Mouse (Mus musculus) liver (tissue): ENCODE measurements at regions not wholly inside any gene's neighbourhood (a gene's known extent, or its start where the extent isn't known, plus 50 kb on each side); places are given as distances from the start of the nearest gene placed in this dataset.

ENCODE experiments used
- DNase-seq: peaks from one replicate; pipeline ENCODE4 v3.0.0-alpha.2; 2020; ENCODE audit warnings: mixed read lengths

DNA sequence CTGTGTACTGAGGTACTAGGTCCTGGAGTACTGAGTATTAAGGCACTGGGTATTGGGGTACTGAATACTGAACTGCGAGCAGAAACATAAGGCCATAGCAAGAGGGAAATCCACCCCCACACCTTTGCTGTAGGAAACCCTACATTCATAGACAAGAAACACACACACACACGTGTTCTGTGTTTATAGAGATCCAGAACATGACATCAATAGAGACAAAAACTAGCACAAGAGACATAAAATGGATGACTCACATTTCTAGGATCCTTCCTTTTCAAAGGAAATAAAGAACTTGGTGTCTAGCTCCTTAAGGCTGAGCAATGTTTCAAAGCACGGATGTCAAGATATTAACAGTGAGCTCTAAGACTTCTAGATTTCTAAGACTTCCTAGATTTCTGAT, 49.9 kb upstream of the Nepro start:
- DNase-seq: no peak

DNA sequence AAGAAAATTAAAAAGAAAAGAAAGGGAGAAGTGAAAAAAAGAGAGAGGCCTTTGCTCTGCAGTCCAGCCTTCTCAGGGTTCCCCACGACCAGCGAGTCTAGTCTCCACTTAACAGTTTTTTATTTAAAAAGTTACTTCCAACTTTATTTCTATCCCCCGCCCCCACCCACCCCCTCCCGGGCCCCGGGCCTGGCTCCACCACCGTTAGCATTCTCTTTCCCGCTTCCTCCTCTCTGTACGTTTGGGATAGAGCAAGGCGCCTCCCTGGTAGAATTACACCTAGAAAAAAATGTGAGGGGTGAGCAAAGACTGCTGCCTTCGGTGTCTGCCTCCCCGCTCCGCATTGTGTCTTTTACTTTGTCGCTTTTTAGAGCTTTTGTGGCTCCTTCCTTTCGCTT, 51.7 kb upstream of the Nepro start:
- DNase-seq: no peak

DNA sequence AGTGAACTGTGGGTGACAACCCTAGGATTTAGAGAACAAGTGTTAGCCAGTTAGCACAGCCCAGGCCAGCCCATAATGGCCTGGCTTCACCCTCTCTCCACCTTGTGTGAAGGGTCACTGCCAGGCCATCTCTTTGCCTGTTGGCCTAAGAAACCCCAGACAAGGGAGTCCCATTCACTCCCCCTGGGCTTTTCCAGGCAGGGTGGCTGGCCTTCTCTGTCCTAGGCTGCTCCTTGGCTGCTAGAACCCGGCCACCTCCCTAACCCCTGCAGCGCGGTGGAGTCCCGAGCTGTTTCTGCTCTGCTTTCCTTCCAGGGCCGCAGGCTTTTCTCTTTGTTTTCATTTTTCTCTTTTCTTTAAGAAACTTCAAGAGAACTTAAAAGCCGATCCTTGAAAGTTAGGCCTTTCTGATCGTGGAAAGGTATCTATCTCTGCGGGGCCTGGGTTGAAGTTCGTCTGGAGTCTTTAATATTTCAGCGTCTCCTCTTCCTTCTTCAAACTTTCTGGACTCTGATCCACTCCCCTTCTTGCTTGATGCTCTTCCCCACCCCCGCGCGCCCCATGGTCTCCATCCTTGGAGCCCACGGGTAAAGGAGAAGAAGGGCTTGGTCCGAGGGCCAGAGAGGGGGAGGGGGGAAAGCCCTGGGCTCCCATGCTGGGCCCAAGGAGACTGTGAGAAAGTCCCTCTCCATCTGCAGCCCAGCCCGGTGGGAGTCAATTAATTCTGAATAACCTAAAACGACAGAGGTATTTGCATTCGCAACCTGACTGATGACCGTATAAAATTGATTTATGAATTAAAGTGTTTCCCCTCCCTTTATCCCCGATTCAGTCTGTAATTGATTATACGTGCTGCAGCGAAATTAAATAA, 52.3 kb upstream of the Nepro start:
- DNase-seq: no peak

DNA sequence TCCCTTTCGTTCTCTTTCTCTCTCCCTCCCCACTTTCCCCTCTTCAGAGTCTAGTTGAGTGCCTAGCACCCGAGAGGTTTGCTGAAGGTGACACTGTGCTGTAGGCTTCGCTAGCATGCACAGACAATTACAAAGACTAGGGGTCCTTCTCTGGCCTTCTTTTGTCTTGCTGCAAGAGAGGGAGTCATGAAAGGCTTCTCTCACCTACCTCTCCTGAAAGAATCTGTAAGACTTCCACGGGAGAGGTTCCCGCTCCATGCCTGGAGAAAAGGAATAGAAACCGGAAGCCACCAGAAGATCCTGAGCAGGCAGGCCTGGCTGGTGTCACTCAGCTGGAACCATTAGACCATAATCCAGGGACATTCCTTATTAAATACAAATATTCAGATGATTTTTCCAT, 56.0 kb upstream of the Nepro start:
- no peak for DNase-seq

DNA sequence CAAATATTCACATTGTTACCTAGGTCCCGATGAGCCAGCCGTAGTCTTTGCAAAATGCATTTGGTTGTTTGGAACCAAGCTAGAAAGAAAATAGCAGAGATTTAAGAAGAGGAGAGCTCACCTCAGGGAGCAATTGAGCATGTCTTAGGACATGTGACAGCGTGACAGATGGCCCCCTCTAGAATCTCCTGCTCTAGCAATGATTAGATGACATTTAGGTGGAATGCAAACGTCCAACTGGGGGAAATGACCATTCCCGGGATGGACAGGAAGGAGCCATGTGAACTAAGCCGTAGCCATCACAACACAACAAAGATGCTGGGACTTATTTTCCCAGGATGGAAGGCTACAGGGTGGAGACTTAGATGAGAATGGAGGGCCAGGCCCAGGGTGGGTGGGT, 57.0 kb upstream of the Nepro start:
- DNase-seq: no peak

DNA sequence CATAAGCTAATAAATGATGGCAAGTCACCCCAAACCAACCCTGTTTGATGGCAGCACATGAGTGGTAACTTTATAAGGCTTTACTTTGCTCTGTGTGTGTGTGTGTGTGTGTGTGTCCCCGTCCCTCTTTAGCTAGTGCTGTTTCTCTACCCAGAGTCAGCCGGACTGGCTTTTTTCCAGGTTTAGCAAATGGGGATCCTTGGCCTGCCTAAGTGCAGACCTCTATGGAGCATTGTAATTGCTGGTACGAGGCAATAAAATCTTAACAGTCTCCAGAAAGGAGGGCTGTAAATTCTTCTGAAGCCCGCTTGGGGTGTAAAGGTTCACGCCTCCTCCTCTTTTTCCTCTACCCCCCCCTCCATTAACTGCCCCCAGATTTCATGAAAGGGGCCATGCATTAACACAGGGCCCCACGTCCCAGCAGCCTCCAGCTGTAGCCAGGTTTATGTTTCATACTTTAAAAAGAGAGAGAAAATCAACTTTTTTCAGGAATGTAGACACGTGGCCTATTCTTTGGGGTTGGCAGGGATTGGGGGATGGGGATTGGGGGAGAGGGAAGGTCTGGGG, 57.6 kb upstream of the Nepro start:
- no peak for DNase-seq

DNA sequence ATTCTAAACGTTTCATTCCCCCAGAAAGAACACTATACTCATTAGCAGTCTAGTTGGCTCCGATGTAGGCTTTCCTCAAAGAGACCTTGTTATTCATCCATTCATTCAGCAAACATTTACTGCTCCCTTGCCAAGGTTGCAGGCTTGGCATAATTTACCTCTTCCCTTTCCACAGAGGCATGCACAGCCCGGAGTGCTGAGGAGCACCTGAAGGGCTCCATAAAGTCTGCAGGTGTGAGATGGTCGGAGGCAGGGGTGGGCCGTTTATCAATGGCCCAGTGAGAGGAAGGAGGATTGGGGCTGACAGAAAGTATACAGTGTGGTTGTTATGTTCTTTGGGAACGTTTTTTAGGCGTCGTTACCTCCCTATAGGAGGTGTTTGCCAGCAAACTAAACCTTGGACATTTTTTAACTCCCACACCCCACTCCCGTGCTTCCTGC, 58.6 kb upstream of the Nepro start:
- DNase-seq: no peak

DNA sequence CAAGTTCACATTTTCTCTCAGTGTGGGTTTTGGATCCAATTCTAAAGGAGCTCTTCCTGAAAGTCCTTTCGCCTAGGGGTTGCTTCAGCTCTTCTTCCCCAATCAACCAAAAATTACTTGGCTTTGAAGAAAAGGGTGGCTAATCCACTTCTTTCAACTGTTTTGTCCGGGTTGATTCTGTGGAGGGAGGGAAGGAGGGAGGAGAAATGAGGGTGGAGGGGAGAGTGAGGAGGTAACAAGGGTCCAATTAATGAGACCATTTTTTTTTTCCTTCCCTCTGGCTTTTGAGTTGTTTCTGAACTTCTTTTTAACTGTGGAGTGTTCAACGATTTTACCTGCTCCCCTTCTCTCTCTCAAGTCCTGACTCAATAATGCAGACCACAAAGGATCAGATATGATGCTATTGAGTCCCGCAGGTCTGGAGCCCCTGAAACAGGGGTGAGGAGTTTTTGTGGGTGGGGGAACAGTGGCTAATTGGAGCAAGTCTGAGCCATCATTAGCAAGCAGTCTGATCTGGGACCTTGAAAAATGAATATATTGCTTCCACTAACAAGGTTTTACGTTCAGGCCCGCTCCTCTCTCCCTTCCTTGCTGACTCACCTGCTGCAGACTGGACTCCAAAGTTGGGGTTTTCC, 61.0 kb upstream of the Nepro start:
- DNase-seq: no peak

DNA sequence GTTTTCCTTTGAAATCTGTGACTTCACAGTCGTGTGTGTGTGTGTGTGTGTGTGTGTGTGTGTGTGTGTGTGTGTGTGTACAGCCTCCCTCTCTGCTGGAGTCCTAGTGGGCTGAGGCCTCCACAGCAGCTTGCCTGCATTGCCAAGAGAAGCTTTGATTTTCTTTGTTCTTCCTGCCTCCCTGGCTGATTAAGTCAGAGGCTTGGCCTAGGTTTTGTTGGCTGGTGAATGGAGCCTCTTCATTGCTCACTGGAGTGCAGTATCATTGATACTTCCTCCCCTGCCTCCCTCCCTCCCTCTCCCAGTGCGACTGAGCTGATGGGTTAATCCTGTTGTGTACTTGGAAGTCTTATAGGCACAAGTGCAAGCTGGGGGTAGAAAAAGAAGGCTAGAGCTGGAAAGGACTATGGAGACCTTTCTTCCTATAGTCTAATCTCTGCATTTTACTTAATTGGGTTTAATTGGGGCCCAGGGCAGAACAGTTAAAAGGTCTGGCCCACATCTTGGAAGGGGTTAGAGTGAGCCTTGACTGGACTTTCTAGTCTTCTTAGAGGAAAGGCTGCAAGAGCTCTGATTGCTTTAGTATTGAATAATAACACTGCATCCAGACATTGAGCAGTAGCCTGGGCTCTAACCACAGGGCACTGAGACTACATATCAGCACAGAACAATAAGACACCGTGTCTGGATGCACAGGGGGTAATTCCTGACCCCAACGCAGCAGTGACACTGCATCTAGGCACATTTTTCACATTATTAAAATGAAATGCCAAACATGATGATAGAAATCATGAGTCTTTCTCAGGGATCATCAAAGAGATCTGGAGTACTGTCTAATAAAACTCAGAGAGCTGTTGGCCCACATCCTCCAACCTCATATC, 62.9 kb upstream of the Nepro start:
- DNase-seq: no peak

DNA sequence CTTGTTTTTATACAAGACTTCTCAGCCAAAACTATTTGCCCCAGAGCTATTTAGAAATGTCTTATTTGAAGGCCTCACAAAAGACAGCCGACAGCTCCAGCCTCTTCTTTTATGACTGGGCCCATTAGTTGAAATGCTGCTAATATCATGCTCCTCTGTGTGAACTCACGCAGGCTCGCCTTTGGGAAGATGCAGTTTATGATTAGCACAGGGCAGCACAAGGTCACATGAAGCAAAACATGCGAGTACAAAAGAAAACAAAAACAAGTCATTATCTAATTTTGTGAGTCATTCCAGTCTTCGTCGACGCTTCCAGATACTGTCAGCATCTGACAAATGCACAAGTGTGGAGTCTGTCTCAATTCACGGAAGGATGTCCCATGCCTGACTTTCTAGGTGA, 65.8 kb upstream of the Nepro start:
- no peak for DNase-seq

DNA sequence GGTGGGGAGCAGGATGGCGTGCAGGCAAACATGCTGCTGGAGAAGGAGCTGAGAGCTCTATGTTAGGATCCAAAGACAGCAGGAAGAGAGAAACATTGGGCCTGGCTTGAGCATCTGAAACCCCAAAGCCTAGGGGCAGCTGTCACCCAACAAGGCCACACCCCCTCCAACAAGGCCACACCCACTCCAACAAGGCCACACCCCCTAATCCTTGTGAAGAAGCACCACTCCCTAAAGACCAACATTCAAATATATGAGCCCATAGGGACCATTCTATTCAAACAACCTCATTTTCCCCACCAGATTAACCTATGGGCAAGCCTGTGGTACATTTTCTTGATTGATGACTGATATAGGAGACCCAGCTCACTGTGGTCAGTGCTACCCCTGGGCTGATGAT, 67.9 kb upstream of the Nepro start:
- no peak for DNase-seq

DNA sequence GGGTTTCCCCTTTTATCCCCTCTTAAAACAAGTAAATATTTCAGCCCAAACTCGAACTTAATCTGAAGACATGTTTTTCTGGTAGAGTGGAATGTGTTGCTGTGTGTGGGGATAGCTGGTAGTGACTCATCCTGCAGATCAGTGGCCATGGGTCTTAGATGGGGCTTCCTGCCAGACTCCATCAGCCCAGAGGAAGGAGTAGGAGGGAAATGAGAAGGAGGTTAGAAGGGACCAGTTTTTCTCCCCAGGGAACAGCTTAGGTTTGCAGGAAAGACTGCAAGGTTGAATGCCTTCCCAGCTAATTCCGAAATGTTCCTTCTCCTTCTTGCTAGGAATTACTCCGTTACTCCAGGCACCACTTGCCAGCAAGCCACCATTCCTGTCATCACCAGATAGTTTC, 68.8 kb upstream of the Nepro start:
- DNase-seq: no peak

DNA sequence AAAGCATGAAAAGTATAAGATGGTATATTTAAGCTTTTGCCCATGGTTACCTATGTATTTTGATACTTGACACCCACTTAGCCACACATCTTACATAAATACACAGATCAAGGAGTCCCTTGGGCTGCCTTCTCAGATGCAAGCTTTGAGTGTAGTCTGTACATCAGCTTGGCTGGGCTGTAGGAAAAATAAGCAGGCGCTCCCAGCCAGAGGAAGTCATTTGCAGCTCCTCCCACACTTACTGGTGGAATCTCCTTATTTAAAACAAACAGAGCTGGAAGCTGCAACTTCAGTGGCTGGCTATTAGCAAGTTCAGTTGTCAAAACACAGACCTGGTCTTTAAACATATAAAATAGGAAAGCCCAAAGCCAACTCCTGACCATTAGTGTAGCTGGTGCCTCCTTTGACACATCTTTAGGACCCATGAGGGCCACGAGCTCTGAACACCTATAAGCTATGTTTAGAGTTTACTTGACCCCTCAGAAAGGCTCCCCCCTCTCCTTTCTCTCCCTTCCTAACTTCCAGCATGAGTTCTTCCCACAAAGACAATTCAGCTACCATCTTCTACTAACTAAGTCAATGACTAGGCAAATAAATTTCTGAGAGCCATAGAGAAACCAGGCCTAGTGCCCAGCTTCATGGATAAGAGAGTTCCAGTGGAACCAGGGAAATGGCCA, 75.4 kb upstream of the Nepro start:
- no peak for DNase-seq

DNA sequence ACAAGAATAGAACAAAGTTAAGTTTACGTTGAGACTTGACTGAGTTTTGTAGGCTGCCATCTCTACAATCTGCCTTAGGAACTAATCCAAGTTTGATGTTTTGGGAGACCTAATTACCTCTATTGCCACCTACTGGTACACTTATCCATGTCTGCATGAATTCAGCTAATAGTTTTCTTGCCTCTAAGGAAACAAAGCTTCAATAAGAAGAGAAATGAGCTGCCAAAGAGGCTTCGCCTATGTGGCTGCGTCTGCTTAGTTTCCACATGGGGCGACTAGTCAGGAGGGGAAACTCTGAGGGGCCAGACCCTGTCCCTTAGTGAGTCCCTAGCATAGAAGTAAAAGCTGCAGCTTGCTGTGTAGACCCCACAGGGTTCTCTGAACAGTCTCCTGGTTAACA, 80.1 kb upstream of the Nepro start:
- DNase-seq: no peak

DNA sequence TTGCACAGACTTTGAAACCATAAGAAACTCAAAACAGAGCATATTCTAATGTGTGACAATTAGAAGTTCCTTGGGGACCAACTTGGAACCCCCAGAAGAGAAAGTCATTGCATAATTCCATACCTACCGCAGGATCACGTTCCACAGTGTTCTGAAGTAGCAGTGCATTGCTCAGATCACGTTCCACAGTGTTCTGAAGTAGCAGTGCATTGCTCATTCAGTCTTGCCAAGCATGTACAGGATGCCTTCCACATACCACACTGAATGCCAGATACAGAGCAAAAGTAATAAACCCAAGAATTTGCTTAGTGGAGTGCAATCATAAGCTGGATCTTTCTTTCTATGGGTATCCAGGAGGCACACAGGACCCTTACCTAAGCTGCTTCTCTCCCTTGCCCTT, 78.4 kb upstream of the Boc start:
- DNase-seq: no peak

DNA sequence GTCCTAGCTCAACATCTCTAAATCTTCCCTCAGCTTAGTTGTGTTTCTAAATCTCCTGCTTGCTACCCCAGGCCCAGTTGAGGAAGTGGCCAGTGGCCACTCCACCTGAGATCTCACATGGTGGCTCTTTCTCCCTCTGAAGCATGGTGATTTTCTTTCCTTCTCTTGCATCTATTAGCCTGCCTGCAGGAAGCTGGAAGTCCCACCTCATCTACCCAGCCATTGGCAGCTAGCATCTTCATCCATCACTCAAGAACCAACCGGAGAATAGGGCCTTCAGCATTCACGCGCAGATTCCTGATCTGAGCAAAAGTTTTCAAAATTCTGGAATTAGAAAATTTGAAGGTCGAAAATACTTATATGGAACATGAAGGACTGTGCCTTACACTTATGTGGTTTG, 75.8 kb upstream of the Boc start:
- no peak for DNase-seq

DNA sequence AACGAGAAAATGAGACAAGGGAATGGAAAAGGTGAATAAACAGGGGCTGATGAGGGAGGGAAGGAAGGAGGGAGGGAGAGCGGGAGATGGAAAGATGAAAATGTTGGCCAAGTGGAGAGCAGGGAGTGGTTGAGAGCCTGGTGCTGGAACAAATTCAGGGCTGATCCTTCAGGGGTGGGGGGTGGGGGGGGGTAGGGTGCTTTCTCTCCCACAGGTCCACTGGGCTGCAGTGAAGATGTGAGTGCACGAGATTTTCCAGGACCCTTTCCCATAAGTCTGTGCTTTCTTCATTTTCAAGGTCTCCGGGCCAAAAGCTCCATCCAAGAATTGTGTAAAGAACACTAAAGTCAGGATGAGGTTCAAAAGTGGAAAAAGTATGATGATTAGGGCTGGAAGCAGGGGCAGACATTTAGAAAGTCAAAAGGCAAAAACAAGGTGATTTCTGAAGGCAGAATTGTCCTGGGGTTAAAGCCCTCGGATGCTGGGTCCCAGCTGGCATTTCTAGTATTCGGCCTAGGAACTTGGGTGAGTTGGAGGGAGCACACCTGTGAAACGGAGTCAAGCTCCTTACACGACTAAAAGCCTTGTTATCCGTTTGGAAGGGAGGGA, 74.5 kb upstream of the Boc start:
- DNase-seq: no peak

DNA sequence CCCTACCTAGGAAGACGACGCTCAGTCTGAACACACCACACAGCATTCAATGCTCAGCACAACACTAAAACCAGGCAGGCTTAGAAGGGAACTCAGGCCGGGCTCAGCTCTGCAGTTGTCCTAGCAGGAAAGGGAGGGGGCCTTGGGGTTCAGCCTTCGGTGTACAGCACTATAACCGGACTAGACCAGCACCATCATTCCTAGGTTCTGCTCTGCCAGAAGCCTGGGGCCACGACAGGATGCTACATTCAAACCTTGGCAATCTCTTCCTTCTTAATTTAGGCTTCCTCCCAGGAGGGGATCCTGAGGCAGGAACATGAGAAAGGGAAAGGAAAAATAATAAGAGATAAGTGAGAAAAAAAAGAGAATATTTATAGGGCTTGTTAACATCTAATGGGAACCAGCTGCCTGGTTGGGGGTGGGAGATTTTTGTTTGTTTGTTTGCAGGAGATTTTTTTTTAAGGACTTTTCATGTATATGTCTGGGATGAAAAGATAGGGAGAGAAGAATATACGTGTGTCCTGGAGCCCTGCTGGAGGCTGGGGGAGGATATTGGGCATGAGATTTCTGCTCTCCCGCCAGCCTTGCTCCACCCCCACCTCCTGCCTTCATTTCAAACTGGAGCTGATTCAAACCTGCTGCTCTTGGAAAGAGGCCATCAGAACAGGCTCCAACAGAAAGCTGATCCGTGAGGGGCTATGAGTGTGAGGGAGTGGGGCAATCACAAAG, 73.8 kb upstream of the Boc start:
- peak; percentile 38 for DNase-seq

DNA sequence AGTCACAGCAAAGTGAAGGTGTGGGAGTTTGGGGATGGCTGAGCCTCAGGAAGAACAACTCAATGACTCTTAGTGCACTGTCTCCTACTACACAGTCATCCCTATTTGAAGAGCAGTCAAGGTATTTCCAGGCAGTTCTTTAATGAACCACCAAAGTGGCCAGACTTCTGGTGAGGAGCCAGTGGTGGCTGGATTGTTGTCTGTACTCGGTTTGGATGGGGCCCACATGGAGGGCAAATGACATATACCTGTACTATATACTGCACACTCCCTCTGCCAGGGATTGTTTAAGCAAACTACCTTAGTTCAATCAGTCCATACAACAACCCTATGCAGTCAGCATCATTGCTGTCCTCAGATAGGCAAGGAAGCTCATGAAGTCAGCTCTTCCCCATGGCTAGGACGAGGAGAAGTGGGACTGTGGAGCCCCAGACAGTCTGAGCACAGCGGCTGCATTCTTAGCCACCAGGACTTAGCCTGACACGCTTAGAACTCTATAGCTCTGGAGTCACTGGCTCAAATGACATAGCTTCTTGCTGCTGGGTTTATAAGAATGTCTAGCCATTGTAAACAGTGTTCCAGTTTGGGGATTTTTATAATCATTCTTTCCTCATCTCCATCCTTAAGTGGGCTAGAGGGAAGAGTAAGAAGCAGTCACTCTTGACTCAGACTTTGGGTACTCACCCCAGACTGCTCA, 72.8 kb upstream of the Boc start:
- DNase-seq: no peak

DNA sequence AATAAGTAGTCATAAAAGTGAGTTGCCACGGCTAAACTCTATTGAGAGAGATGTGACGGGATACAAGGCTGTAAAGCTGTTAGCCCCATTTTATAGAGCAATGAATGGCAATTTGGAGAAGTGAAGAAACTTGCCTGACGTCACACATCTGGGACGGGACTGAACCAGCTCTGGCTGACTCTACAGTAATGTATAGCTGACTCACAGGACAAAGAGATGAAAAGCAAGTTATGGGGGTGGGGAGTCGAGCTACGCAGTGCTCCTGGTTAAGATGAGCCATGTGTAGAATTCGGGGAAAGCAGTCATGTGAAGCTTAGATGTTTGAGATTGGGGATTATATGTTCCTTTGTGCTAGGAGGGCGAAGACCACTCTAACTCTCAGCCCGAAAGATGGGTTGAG, 72.2 kb upstream of the Boc start:
- DNase-seq: no peak

DNA sequence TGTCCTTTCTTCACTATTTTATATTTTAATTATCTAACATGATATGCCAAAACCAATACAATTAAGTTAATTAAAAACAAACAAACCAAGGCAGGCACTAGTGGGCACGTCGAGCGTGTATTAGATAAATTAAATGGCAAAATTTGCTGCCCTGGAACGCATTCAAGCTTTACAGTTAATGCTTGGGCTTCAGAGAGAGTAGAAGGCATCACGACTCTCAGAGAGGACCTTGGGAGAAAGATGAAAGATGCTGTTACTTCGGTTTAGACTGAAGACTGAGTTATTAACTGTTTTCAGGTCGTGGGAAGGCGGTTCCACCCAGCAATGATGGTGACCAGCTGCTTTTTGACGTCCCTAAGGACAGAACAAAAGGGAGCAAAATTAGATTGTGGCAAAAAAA, 71.7 kb upstream of the Boc start:
- DNase-seq: no peak
